In genomic region chr2:117623955-117624354, GRCm38 (mm10) we compare ENCODE assay signal across 9 mouse cellular contexts.
DNase-seq lines count a peak whose midpoint lies in the region; ATAC-seq and TF ChIP-seq lines count a peak whose summit lies in the region.
"Had no signal": no experiment of that assay in that cellular context is flagged by ENCODE, and none has a peak within 500 bp of the region (broad histone marks: within the 10 kb centered on the region; RNA-seq: fewer than 3 reads in every experiment).

No protein-coding gene starts in this region.

- peak; percentile 63 for TF ChIP-seq CTCF in midbrain, postnatal 0 days (IDR thresholded peaks at IDR 0.05)
- peak; percentile 58; the same call in 1 of the 2 replicates for TF ChIP-seq CTCF in cortical plate, adult 2 months (IDR thresholded peaks at IDR 0.05; ENCODE audit: extremely low read depth, insufficient read depth, low read length)

- H3K27me3 ChIP-seq in embryonic facial prominence, embryonic 11.5 days (ENCODE audit: control insufficient read depth, insufficient read depth, low read length) = no peaks in the 10 kb centered on the region
- H3K27me3 ChIP-seq in embryonic facial prominence, embryonic 10.5 days (replicated peaks; ENCODE audit: low read depth, poor library complexity, severe bottlenecking) = no peaks in the 10 kb centered on the region
- H3K27me3 ChIP-seq in midbrain, postnatal 0 days (ENCODE audit: insufficient read depth, low read length) = no peaks in the 10 kb centered on the region
- no peaks in the 10 kb centered on the region for H3K27me3 ChIP-seq in midbrain, embryonic 13.5 days
- no peaks in the 10 kb centered on the region for H3K27me3 ChIP-seq in hindbrain, embryonic 16.5 days (replicated peaks; ENCODE audit: control insufficient read depth, insufficient read depth, low read length)
- H3K27me3 ChIP-seq: neural tube, embryonic 12.5 days had no signal

- DNase-seq in embryonic facial prominence, embryonic 11.5 days (ENCODE audit: low spot score) = peak; percentile 37
- DNase-seq in embryonic facial prominence, embryonic 10.5 days (ENCODE audit: low spot score) = no peak
- DNase-seq in midbrain, postnatal 0 days (ENCODE audit: low spot score) = no peak
- DNase-seq in skeletal muscle tissue, adult 2 months (ENCODE audit: low read depth, low spot score) = peak; percentile 9
- no peak for DNase-seq in cerebellum, adult 18-20 months

- 40% methylated on average over 3 of the region's 3 CpGs for WGBS in embryonic facial prominence, embryonic 11.5 days
- 45% methylated on average over 3 of the region's 3 CpGs for WGBS in embryonic facial prominence, embryonic 10.5 days
- WGBS in midbrain, postnatal 0 days = 47% methylated on average over 3 of the region's 3 CpGs
- 39% methylated on average over 3 of the region's 3 CpGs for WGBS in midbrain, embryonic 13.5 days
- 43% methylated on average over 3 of the region's 3 CpGs for WGBS in hindbrain, embryonic 16.5 days

- H3K4me2 ChIP-seq in embryonic facial prominence, embryonic 11.5 days (ENCODE audit: low read depth, low read length) = no peak overlapping the region
- H3K4me2 ChIP-seq in midbrain, postnatal 0 days (ENCODE audit: low read depth, low read length, poor library complexity, severe bottlenecking) = no peak overlapping the region
- no peak overlapping the region for H3K4me2 ChIP-seq in midbrain, embryonic 13.5 days (replicated peaks)
- no peak overlapping the region for H3K4me2 ChIP-seq in hindbrain, embryonic 16.5 days (ENCODE audit: low read length)
- H3K4me2 ChIP-seq: neural tube, embryonic 12.5 days had no signal

- H3K4me1 ChIP-seq in embryonic facial prominence, embryonic 11.5 days (ENCODE audit: control insufficient read depth, insufficient read depth, low read length) = no peaks in the 10 kb centered on the region
- no peaks in the 10 kb centered on the region for H3K4me1 ChIP-seq in embryonic facial prominence, embryonic 10.5 days
- H3K4me1 ChIP-seq in midbrain, postnatal 0 days (ENCODE audit: insufficient read depth, low read length) = no peaks in the 10 kb centered on the region
- H3K4me1 ChIP-seq in midbrain, embryonic 13.5 days (replicated peaks) = no peaks in the 10 kb centered on the region
- H3K4me1 ChIP-seq in cortical plate, adult 2 months (ENCODE audit: control insufficient read depth, insufficient read depth, low read length) = no peaks in the 10 kb centered on the region
- no peaks in the 10 kb centered on the region for H3K4me1 ChIP-seq in hindbrain, embryonic 16.5 days (ENCODE audit: control insufficient read depth, insufficient read depth, low read depth, low read length)
- H3K4me1 ChIP-seq: neural tube, embryonic 12.5 days had no signal

- H3K9ac ChIP-seq in embryonic facial prominence, embryonic 11.5 days (replicated peaks; ENCODE audit: low read length) = no peak overlapping the region
- no peak overlapping the region for H3K9ac ChIP-seq in midbrain, postnatal 0 days (replicated peaks; ENCODE audit: low read length, poor library complexity, severe bottlenecking)
- H3K9ac ChIP-seq in midbrain, embryonic 13.5 days (replicated peaks) = no peak overlapping the region
- no peak overlapping the region for H3K9ac ChIP-seq in hindbrain, embryonic 16.5 days (ENCODE audit: low read depth, low read length)
- H3K9ac ChIP-seq: neural tube, embryonic 12.5 days had no signal

- no peak overlapping the region for H3K27ac ChIP-seq in embryonic facial prominence, embryonic 11.5 days (replicated peaks; ENCODE audit: low read depth, low read length)
- H3K27ac ChIP-seq in embryonic facial prominence, embryonic 10.5 days (replicated peaks) = no peak overlapping the region
- no peak overlapping the region for H3K27ac ChIP-seq in midbrain, postnatal 0 days (ENCODE audit: low read depth, low read length)
- no peak overlapping the region for H3K27ac ChIP-seq in midbrain, embryonic 13.5 days
- H3K27ac ChIP-seq in cortical plate, adult 2 months (ENCODE audit: insufficient read depth, low read length) = no peak overlapping the region
- no peak overlapping the region for H3K27ac ChIP-seq in hindbrain, embryonic 16.5 days (ENCODE audit: low read depth, low read length)
- H3K27ac ChIP-seq: neural tube, embryonic 12.5 days had no signal

- no peak for TF ChIP-seq POLR2A in cortical plate, adult 2 months (IDR thresholded peaks at IDR 0.05; ENCODE audit: extremely low read depth, insufficient read depth, low read length)

- no peak for ATAC-seq in embryonic facial prominence, embryonic 11.5 days (replicated peaks; ENCODE audit: insufficient number of reproducible peaks, low FRiP score, low TSS enrichment, low read depth)
- no peak for ATAC-seq in midbrain, postnatal 0 days (ENCODE audit: low FRiP score)
- no peak for ATAC-seq in midbrain, embryonic 13.5 days
- ATAC-seq in hindbrain, embryonic 16.5 days = no peak

- H3K9me3 ChIP-seq in embryonic facial prominence, embryonic 11.5 days (replicated peaks; ENCODE audit: control insufficient read depth, low read length) = no peaks in the 10 kb centered on the region
- H3K9me3 ChIP-seq in embryonic facial prominence, embryonic 10.5 days = no peaks in the 10 kb centered on the region
- no peaks in the 10 kb centered on the region for H3K9me3 ChIP-seq in midbrain, postnatal 0 days (ENCODE audit: low read length)
- H3K9me3 ChIP-seq in midbrain, embryonic 13.5 days = no peaks in the 10 kb centered on the region
- H3K9me3 ChIP-seq in hindbrain, embryonic 16.5 days (ENCODE audit: control insufficient read depth, low read length) = no peaks in the 10 kb centered on the region
- H3K9me3 ChIP-seq: neural tube, embryonic 12.5 days had no signal

- no peak overlapping the region for H3K4me3 ChIP-seq in embryonic facial prominence, embryonic 11.5 days (ENCODE audit: low read depth, low read length)
- no peak overlapping the region for H3K4me3 ChIP-seq in embryonic facial prominence, embryonic 10.5 days
- no peak overlapping the region for H3K4me3 ChIP-seq in midbrain, postnatal 0 days (ENCODE audit: low read depth, low read length)
- no peak overlapping the region for H3K4me3 ChIP-seq in midbrain, embryonic 13.5 days (replicated peaks)
- no peak overlapping the region for H3K4me3 ChIP-seq in cortical plate, adult 2 months (ENCODE audit: insufficient read depth, low read length)
- no peak overlapping the region for H3K4me3 ChIP-seq in hindbrain, embryonic 16.5 days (ENCODE audit: low read length)
- H3K4me3 ChIP-seq: neural tube, embryonic 12.5 days had no signal

- no peaks in the 10 kb centered on the region for H3K36me3 ChIP-seq in embryonic facial prominence, embryonic 11.5 days (replicated peaks; ENCODE audit: control insufficient read depth, insufficient read depth, low read depth, low read length)
- H3K36me3 ChIP-seq in embryonic facial prominence, embryonic 10.5 days (replicated peaks) = no peaks in the 10 kb centered on the region
- H3K36me3 ChIP-seq in midbrain, postnatal 0 days (ENCODE audit: insufficient read depth, low read length) = no peaks in the 10 kb centered on the region
- H3K36me3 ChIP-seq in midbrain, embryonic 13.5 days = no peaks in the 10 kb centered on the region
- H3K36me3 ChIP-seq in hindbrain, embryonic 16.5 days (ENCODE audit: control insufficient read depth, insufficient read depth, low read length) = no peaks in the 10 kb centered on the region
- H3K36me3 ChIP-seq: neural tube, embryonic 12.5 days had no signal

Comparison
In these comparisons a context has a peak if more than half of its experiments do, and no peak if none do; other contexts are left out.
1. DNase-seq: peak in embryonic facial prominence, embryonic 11.5 days (single experiment) and skeletal muscle tissue, adult 2 months (single experiment); none in embryonic facial prominence, embryonic 10.5 days (single experiment), midbrain, postnatal 0 days (single experiment) and cerebellum, adult 18-20 months (0 of 2).